Mouse (Mus musculus): Measurements from ENCODE around the gene Omd. TPM values are rescaled to one million over a fixed set of nuclear protein-coding genes. Genes with fewer than 3 reads are reported as not detected.
A peak's percentile ranks its signal among the peaks of the same experiment; 100 is the strongest.
"Not testable (repeated sequence)": the region's sequence is repeated elsewhere in the genome, so short reads cannot be mapped to it uniquely, and the experiment has no call there.

The Omd gene
- polyA plus RNA-seq, 1 experiment from 2014 or later = 0.24 TPM

DNA sequence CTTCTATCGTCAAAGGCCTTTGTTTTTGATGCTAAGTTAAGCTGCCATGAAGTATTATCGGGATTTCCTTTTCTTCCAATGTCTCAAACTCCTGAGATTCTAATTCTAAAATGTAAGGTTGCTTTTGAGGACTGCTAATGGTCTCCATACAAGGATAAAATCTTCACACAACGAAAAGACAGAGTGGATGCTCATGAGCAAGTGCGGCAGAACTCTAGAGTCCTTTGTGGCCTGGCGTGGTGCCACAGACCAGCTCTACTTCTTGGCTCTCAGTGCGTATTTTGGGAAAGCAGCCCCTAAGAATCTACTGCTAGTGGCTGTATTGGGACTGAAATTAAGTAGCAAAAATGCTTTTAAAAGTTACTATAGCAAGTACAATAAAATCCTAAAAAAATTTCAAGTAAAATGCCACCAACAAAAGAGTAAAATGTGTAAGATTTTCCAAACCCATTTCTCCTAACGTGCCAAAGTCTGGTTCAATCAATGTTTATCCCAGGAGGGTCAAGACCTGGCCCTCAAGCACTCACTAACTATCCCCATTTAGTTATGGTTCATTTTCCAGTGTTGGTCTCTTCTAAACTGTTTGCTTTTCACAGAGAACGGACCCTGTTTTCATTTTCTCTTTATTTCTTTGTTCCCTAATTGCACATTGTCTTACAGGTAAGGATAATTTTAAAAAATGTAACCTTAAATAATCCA lies 2.2 kb downstream of the Omd start:
- WGBS = 87% methylated on average over 8 of the region's 8 CpGs
- H3K27ac ChIP-seq (ENCODE audit: low read depth, low read length) = no peak overlapping the region
- H3K27me3 ChIP-seq (ENCODE audit: control insufficient read depth, insufficient read depth, low read length) = no peaks in the 10 kb centered on the region
- no peak overlapping the region for H3K4me3 ChIP-seq (ENCODE audit: low read depth, low read length)
- no peak for ATAC-seq (ENCODE audit: insufficient read depth, low FRiP score, low TSS enrichment)
- DNase-seq (ENCODE audit: low spot score) = no peak
- no peaks in the 10 kb centered on the region for H3K9me3 ChIP-seq (ENCODE audit: control insufficient read depth, low read length)
- H3K4me2 ChIP-seq (ENCODE audit: low read depth) = no peak overlapping the region
- H3K4me1 ChIP-seq (ENCODE audit: control insufficient read depth, insufficient read depth, low read length) = no peaks in the 10 kb centered on the region
- no peak overlapping the region for H3K9ac ChIP-seq (ENCODE audit: low read length)
- no peaks in the 10 kb centered on the region for H3K36me3 ChIP-seq (ENCODE audit: control insufficient read depth, insufficient read depth, low read length)

DNA sequence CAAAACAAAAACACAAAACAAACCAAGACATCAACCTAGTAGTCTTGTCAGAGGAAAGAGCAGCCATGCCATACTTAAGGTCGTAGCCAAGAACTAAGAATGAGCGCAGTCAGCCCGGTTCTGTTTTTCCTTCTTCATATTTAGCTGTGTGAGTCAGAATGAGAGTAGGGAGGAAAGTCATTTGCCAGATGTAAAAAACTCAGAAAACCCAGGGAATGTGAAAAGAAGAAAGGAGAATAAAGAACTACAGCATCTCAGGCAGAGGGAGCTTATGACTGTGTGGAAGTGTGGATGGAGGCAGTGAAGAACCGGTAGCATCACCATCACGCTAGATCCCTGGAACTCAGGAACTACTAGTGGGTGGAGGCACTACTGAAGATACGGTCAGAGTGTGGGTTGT lies 3.8 kb downstream of the Omd start:
- Histone ChIP-seq H3K9ac (ENCODE audit: low read length) (no peak overlapping the region), H3K36me3 (ENCODE audit: control insufficient read depth, insufficient read depth, low read length) (no peaks in the 10 kb centered on the region), H3K4me2 (ENCODE audit: low read depth) (no peak overlapping the region), H3K27me3 (ENCODE audit: control insufficient read depth, insufficient read depth, low read length) (no peaks in the 10 kb centered on the region), H3K4me3 (ENCODE audit: low read depth, low read length) (no peak overlapping the region), H3K9me3 (ENCODE audit: control insufficient read depth, low read length) (no peaks in the 10 kb centered on the region), H3K4me1 (ENCODE audit: control insufficient read depth, insufficient read depth, low read length) (no peaks in the 10 kb centered on the region), H3K27ac (ENCODE audit: low read depth, low read length) (no peak overlapping the region)
- no peak for ATAC-seq (ENCODE audit: insufficient read depth, low FRiP score, low TSS enrichment)
- 99% methylated on average over 6 of the region's 6 CpGs for WGBS
- DNase-seq (ENCODE audit: low spot score) = no peak

DNA sequence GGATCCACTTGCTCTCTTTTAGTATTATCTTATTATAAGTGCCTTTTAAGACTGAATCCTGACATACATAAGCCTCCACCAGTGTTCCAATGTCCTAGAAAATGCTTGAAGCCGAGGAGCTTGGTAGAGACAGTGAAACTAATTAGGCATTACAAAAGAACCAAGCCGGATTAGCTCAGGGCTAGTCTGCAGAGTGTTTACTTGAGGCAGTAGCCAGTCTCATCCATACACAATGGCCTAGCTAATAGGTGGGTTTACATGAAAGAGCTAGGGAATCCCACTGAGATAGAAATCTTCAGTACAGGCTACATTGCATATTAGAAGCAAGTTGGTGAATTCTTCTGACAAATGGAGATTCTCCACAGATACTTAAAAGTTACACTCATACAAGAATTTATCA lies 20.3 kb downstream of the Omd start:
- H3K27ac ChIP-seq (ENCODE audit: low read depth, low read length); H3K9me3 ChIP-seq (ENCODE audit: control insufficient read depth, low read length); H3K36me3 ChIP-seq (ENCODE audit: control insufficient read depth, insufficient read depth, low read length); H3K4me3 ChIP-seq (ENCODE audit: low read depth, low read length); H3K4me1 ChIP-seq (ENCODE audit: control insufficient read depth, insufficient read depth, low read length); ATAC-seq (ENCODE audit: insufficient read depth, low FRiP score, low TSS enrichment); H3K27me3 ChIP-seq (ENCODE audit: control insufficient read depth, insufficient read depth, low read length); DNase-seq (ENCODE audit: low spot score); H3K9ac ChIP-seq (ENCODE audit: low read length); H3K4me2 ChIP-seq (ENCODE audit: low read depth): not testable (repeated sequence)
- WGBS = 83% methylated on average over 2 of the region's 2 CpGs

DNA sequence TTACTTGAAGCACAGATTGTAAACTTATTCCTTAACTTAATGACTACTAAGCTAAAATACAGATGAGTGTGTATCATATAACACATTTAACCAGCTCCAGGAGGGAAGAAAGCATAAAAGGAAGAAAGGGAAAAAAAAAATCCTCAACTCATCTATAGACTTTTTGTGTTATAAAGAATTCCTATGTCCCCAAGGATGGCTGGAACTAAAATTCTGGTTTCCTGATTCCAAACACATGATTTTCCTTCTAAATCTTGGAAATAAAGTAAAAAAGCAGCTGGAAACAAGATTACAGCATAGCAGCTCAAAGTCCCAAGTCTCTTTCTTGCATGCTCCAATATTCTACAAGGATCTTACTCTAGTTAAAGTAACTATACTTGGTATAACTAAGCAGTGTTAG lies 21.3 kb downstream of the Omd start:
- Histone ChIP-seq H3K36me3 (ENCODE audit: control insufficient read depth, insufficient read depth, low read length) (no peaks in the 10 kb centered on the region), H3K9me3 (ENCODE audit: control insufficient read depth, low read length) (no peaks in the 10 kb centered on the region), H3K27me3 (ENCODE audit: control insufficient read depth, insufficient read depth, low read length) (no peaks in the 10 kb centered on the region), H3K4me1 (ENCODE audit: control insufficient read depth, insufficient read depth, low read length) (no peaks in the 10 kb centered on the region), H3K4me2 (ENCODE audit: low read depth) (no peak overlapping the region), H3K27ac (ENCODE audit: low read depth, low read length) (no peak overlapping the region), H3K4me3 (ENCODE audit: low read depth, low read length) (no peak overlapping the region), H3K9ac (ENCODE audit: low read length) (no peak overlapping the region)
- DNase-seq (ENCODE audit: low spot score) (no peak), ATAC-seq (ENCODE audit: insufficient read depth, low FRiP score, low TSS enrichment) (no peak)

DNA sequence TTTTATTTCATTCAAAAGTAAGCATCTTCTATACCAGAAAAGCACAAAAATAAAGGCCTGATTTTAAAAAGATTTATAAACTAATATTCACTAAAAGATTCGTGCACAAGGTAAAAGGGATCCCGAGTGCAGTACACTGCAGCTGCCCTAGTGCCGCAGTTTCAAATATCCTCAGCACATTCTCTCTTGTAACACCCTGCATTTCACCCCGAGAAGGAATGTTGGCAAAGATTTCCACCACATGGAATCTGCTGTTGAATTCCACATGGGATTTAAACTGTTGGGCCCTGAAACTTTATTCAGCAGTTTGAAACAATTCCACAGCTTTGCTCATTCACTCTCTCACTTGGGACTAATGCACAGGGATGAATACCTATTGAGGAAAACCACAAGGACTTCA lies 25.5 kb downstream of the Omd start, which contains the start of gene Ogn:
TSS of gene Ogn (plus strand) at position 333 of the 400 bp plus-strand sequence.
- Histone ChIP-seq H3K27ac (ENCODE audit: low read depth, low read length) (no peak within 1 kb of the TSS), H3K27me3 (ENCODE audit: control insufficient read depth, insufficient read depth, low read length) (no peaks in the 10 kb centered on the region), H3K4me1 (ENCODE audit: control insufficient read depth, insufficient read depth, low read length) (no peaks in the 10 kb centered on the region), H3K9ac (ENCODE audit: low read length) (no peak within 1 kb of the TSS), H3K36me3 (ENCODE audit: control insufficient read depth, insufficient read depth, low read length) (no peaks in the 10 kb centered on the region), H3K4me3 (ENCODE audit: low read depth, low read length) (no peak within 1 kb of the TSS), H3K9me3 (ENCODE audit: control insufficient read depth, low read length) (no peaks in the 10 kb centered on the region), H3K4me2 (ENCODE audit: low read depth) (no peak within 1 kb of the TSS)
- ATAC-seq (ENCODE audit: insufficient read depth, low FRiP score, low TSS enrichment) (no peak), DNase-seq (ENCODE audit: low spot score) (peak; percentile 11)
- WGBS = 86% methylated on average over 4 of the region's 4 CpGs

DNA sequence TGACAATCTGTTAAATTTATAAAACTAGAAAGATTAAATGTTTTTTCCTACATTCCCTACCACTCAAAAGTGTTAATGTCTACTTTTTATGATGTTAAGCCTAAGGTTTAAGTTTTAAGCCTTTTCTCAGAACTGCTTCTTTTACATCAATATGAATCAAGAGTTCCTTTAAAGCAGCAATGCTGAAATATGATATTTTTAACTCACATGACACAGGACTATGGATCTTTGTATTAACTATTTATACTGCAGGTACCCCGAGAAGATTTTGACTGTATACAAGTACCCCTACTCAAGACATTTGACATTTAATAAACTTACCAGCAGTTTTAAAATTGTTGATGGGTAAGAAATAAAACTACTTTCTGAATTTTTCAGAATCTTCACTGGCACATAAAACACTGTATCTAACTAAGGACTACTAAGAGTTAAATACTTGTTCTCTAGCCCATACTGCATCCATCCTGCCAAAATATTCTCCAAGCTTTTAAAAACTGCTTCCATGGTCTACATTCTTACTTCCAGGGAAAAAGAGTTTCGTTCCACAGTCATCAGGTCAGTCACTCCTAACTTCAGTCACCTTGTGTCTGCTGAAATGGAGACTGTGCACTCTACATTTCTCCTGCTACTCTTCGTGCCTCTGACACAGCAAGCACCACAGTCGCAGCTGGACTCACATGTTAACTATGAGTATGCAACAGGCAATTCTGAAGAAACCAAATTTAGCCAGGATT lies 26.5 kb downstream of the Omd start:
- ATAC-seq (ENCODE audit: insufficient read depth, low FRiP score, low TSS enrichment) = no peak
- no peak overlapping the region for H3K4me3 ChIP-seq (ENCODE audit: low read depth, low read length)
- H3K4me1 ChIP-seq (ENCODE audit: control insufficient read depth, insufficient read depth, low read length) = no peaks in the 10 kb centered on the region
- no peak overlapping the region for H3K27ac ChIP-seq (ENCODE audit: low read depth, low read length)
- H3K9ac ChIP-seq (ENCODE audit: low read length) = no peak overlapping the region
- H3K27me3 ChIP-seq (ENCODE audit: control insufficient read depth, insufficient read depth, low read length) = no peaks in the 10 kb centered on the region
- WGBS = 86% methylated on average over 4 of the region's 4 CpGs
- no peak overlapping the region for H3K4me2 ChIP-seq (ENCODE audit: low read depth)
- DNase-seq (ENCODE audit: low spot score) = no peak
- no peaks in the 10 kb centered on the region for H3K36me3 ChIP-seq (ENCODE audit: control insufficient read depth, insufficient read depth, low read length)
- no peaks in the 10 kb centered on the region for H3K9me3 ChIP-seq (ENCODE audit: control insufficient read depth, low read length)

DNA sequence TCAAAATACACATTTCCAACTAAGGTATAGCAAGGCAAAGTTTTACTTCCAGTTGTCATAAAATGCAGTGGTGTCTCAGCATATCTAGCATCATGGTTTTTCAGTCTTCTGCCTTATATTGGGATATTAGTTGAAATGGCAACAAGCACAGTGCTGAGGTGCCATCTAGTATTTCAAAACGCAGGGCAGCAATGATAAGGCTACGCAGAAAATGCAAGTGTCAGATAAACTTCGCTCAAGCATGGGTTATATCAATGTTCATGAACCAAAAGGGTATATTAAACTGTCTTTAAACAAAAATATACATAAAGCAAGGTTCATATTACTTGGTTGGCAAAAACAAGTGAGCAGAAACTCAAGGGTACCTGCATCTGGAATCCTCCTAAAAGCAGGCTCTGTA lies 34.8 kb downstream of the Omd start:
- Histone ChIP-seq H3K4me3 (ENCODE audit: low read depth, low read length) (no peak overlapping the region), H3K9ac (ENCODE audit: low read length) (no peak overlapping the region), H3K27me3 (ENCODE audit: control insufficient read depth, insufficient read depth, low read length) (no peaks in the 10 kb centered on the region), H3K4me2 (ENCODE audit: low read depth) (no peak overlapping the region), H3K36me3 (ENCODE audit: control insufficient read depth, insufficient read depth, low read length) (no peaks in the 10 kb centered on the region), H3K9me3 (ENCODE audit: control insufficient read depth, low read length) (no peaks in the 10 kb centered on the region), H3K27ac (ENCODE audit: low read depth, low read length) (no peak overlapping the region), H3K4me1 (ENCODE audit: control insufficient read depth, insufficient read depth, low read length) (no peaks in the 10 kb centered on the region)
- ATAC-seq (ENCODE audit: insufficient read depth, low FRiP score, low TSS enrichment) (no peak), DNase-seq (ENCODE audit: low spot score) (no peak)
- 97% methylated on average over 3 of the region's 3 CpGs for WGBS

DNA sequence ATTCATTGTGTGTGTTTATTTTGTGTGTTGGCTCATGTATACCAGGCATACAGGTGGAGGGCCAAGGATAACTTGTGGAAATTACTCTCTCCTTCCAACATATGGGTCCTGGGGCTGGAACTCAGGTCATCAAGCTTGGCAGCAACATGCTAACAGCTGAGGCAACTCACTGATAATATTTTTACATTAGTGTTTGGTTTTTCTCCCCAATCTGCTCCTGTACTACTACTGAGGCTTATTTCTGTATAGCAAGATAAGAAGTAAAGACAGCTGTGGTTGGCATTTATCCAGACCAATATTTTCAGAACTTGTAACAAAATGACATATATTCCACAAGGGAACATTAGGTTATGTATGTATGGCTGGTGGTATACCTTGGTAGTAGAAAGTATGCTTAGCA lies 36.1 kb downstream of the Omd start:
- Histone ChIP-seq H3K27ac (ENCODE audit: low read depth, low read length) (no peak overlapping the region), H3K9me3 (ENCODE audit: control insufficient read depth, low read length) (no peaks in the 10 kb centered on the region), H3K27me3 (ENCODE audit: control insufficient read depth, insufficient read depth, low read length) (no peaks in the 10 kb centered on the region), H3K4me2 (ENCODE audit: low read depth) (no peak overlapping the region), H3K4me1 (ENCODE audit: control insufficient read depth, insufficient read depth, low read length) (no peaks in the 10 kb centered on the region), H3K4me3 (ENCODE audit: low read depth, low read length) (no peak overlapping the region), H3K9ac (ENCODE audit: low read length) (no peak overlapping the region), H3K36me3 (ENCODE audit: control insufficient read depth, insufficient read depth, low read length) (no peaks in the 10 kb centered on the region)
- no peak for ATAC-seq (ENCODE audit: insufficient read depth, low FRiP score, low TSS enrichment)
- no peak for DNase-seq (ENCODE audit: low spot score)

DNA sequence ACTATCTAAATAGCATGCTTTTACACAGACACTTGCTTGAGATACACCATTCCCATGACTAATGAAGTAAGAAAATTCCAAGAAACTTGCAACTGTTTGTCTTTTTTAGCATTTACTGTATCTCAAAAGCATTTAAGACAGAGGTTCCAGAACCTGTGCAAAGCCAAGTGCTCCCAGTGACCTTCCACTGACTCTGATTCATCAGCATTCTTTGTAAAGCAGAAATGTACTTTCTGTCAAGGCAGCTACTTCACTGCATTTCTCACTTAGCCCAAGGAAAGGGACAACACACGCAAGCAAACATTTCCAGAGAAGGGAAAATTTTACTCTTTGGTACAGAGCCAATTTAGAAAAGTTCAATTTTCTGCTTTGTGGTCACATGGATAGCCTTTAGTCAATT lies 41.0 kb downstream of the Omd start:
- ATAC-seq (ENCODE audit: insufficient read depth, low FRiP score, low TSS enrichment) (no peak), DNase-seq (ENCODE audit: low spot score) (no peak)
- WGBS = 96% methylated on average over 1 of the region's 1 CpGs
- Histone ChIP-seq H3K4me1 (ENCODE audit: control insufficient read depth, insufficient read depth, low read length) (no peaks in the 10 kb centered on the region), H3K4me3 (ENCODE audit: low read depth, low read length) (no peak overlapping the region), H3K4me2 (ENCODE audit: low read depth) (no peak overlapping the region), H3K36me3 (ENCODE audit: control insufficient read depth, insufficient read depth, low read length) (no peaks in the 10 kb centered on the region), H3K27ac (ENCODE audit: low read depth, low read length) (no peak overlapping the region), H3K27me3 (ENCODE audit: control insufficient read depth, insufficient read depth, low read length) (no peaks in the 10 kb centered on the region), H3K9me3 (ENCODE audit: control insufficient read depth, low read length) (no peaks in the 10 kb centered on the region), H3K9ac (ENCODE audit: low read length) (no peak overlapping the region)
